Mouse (Mus musculus): ENCODE results near the gene Dnah7a. TPM values are rescaled to one million over a fixed set of nuclear protein-coding genes. Genes with fewer than 3 reads are reported as not detected.
A peak's percentile ranks its signal among the peaks of the same experiment; 100 is the strongest.
"Not testable (repeated sequence)": the region's sequence is repeated elsewhere in the genome, so short reads cannot be mapped to it uniquely, and the experiment has no call there.

Dnah7a gene
- total RNA-seq, 1 experiment, result 0.98 TPM

GRCm38 (mm10) chr1:53581326-53581725 lies 125.3 kb downstream of the Dnah7a start:
- TF ChIP-seq CHD2 (IDR thresholded peaks at IDR 0.05; ENCODE audit: low read depth, low read length), result peak; percentile 50; the same call in 1 of the 2 replicates
- H3K36me3 ChIP-seq (ENCODE audit: control insufficient read depth, insufficient read depth, low read length, poor library complexity, severe bottlenecking); in situ Hi-C loops (cut with MboI; ENCODE audit: low sequenced_read_pairs in 2 of 2, unreplicated experiment in 2 of 2); H3K4me3 ChIP-seq (ENCODE audit: insufficient read depth in 1 of 2, low read depth in 1 of 2, low read length in 2 of 2, poor library complexity in 1 of 2, severe bottlenecking in 1 of 2); H3K9ac ChIP-seq (ENCODE audit: insufficient read depth, low read depth, low read length, poor library complexity, severe bottlenecking); H3K4me1 ChIP-seq (ENCODE audit: control insufficient read depth in 2 of 2, insufficient read depth in 2 of 2, low read length in 2 of 2, poor library complexity in 1 of 2); H3K9me3 ChIP-seq (ENCODE audit: control insufficient read depth, insufficient read depth, low read depth, low read length): not testable (repeated sequence)
- DNase-seq (ENCODE audit: low read depth, low spot score), result peak; percentile 53
- H3K27ac ChIP-seq (ENCODE audit: insufficient read depth, low read depth, low read length, poor library complexity, severe bottlenecking), result peak overlapping the region; percentile 91

GRCm38 (mm10) chr1:53557918-53558317 lies 148.7 kb downstream of the Dnah7a start:
- DNase-seq (ENCODE audit: low read depth, low spot score); H3K27ac ChIP-seq (ENCODE audit: insufficient read depth, low read depth, low read length, poor library complexity, severe bottlenecking); H3K9ac ChIP-seq (ENCODE audit: insufficient read depth, low read depth, low read length, poor library complexity, severe bottlenecking); H3K4me3 ChIP-seq (ENCODE audit: insufficient read depth in 1 of 2, low read depth in 1 of 2, low read length in 2 of 2, poor library complexity in 1 of 2, severe bottlenecking in 1 of 2); in situ Hi-C loops (cut with MboI; ENCODE audit: low sequenced_read_pairs in 2 of 2, unreplicated experiment in 2 of 2); H3K36me3 ChIP-seq (ENCODE audit: control insufficient read depth, insufficient read depth, low read length, poor library complexity, severe bottlenecking); H3K4me1 ChIP-seq (ENCODE audit: control insufficient read depth in 2 of 2, insufficient read depth in 2 of 2, low read length in 2 of 2, poor library complexity in 1 of 2); H3K9me3 ChIP-seq (ENCODE audit: control insufficient read depth, insufficient read depth, low read depth, low read length): not testable (repeated sequence)

GRCm38 (mm10) chr1:53547018-53547417 lies 159.6 kb downstream of the Dnah7a start:
- H3K27ac ChIP-seq (ENCODE audit: insufficient read depth, low read depth, low read length, poor library complexity, severe bottlenecking); H3K4me1 ChIP-seq (ENCODE audit: control insufficient read depth in 2 of 2, insufficient read depth in 2 of 2, low read length in 2 of 2, poor library complexity in 1 of 2); DNase-seq (ENCODE audit: low read depth, low spot score); H3K9ac ChIP-seq (ENCODE audit: insufficient read depth, low read depth, low read length, poor library complexity, severe bottlenecking); in situ Hi-C loops (cut with MboI; ENCODE audit: low sequenced_read_pairs in 2 of 2, unreplicated experiment in 2 of 2); H3K36me3 ChIP-seq (ENCODE audit: control insufficient read depth, insufficient read depth, low read length, poor library complexity, severe bottlenecking); H3K4me3 ChIP-seq (ENCODE audit: insufficient read depth in 1 of 2, low read depth in 1 of 2, low read length in 2 of 2, poor library complexity in 1 of 2, severe bottlenecking in 1 of 2); H3K9me3 ChIP-seq (ENCODE audit: control insufficient read depth, insufficient read depth, low read depth, low read length): not testable (repeated sequence)

- in situ Hi-C loops (cut with MboI; ENCODE audit: low sequenced_read_pairs in 2 of 2, unreplicated experiment in 2 of 2); H3K36me3 ChIP-seq (ENCODE audit: control insufficient read depth, insufficient read depth, low read length, poor library complexity, severe bottlenecking); DNase-seq (ENCODE audit: low read depth, low spot score); H3K4me3 ChIP-seq (ENCODE audit: insufficient read depth in 1 of 2, low read depth in 1 of 2, low read length in 2 of 2, poor library complexity in 1 of 2, severe bottlenecking in 1 of 2); H3K9me3 ChIP-seq (ENCODE audit: control insufficient read depth, insufficient read depth, low read depth, low read length); H3K9ac ChIP-seq (ENCODE audit: insufficient read depth, low read depth, low read length, poor library complexity, severe bottlenecking); H3K4me1 ChIP-seq (ENCODE audit: control insufficient read depth in 2 of 2, insufficient read depth in 2 of 2, low read length in 2 of 2, poor library complexity in 1 of 2); H3K27ac ChIP-seq (ENCODE audit: insufficient read depth, low read depth, low read length, poor library complexity, severe bottlenecking): not testable (repeated sequence)
Observed at GRCm38 (mm10) chr1:53538356-53538755, 168.2 kb downstream of the Dnah7a start.

- H3K36me3 ChIP-seq (ENCODE audit: control insufficient read depth, insufficient read depth, low read length, poor library complexity, severe bottlenecking); H3K27ac ChIP-seq (ENCODE audit: insufficient read depth, low read depth, low read length, poor library complexity, severe bottlenecking); H3K4me3 ChIP-seq (ENCODE audit: insufficient read depth in 1 of 2, low read depth in 1 of 2, low read length in 2 of 2, poor library complexity in 1 of 2, severe bottlenecking in 1 of 2); H3K9me3 ChIP-seq (ENCODE audit: control insufficient read depth, insufficient read depth, low read depth, low read length); H3K4me1 ChIP-seq (ENCODE audit: control insufficient read depth in 2 of 2, insufficient read depth in 2 of 2, low read length in 2 of 2, poor library complexity in 1 of 2); H3K9ac ChIP-seq (ENCODE audit: insufficient read depth, low read depth, low read length, poor library complexity, severe bottlenecking); DNase-seq (ENCODE audit: low read depth, low spot score); in situ Hi-C loops (cut with MboI; ENCODE audit: low sequenced_read_pairs in 2 of 2, unreplicated experiment in 2 of 2): not testable (repeated sequence)
Observed at GRCm38 (mm10) chr1:53534826-53535225, 171.8 kb downstream of the Dnah7a start.

- H3K4me3 ChIP-seq (ENCODE audit: insufficient read depth in 1 of 2, low read depth in 1 of 2, low read length in 2 of 2, poor library complexity in 1 of 2, severe bottlenecking in 1 of 2); H3K9ac ChIP-seq (ENCODE audit: insufficient read depth, low read depth, low read length, poor library complexity, severe bottlenecking); DNase-seq (ENCODE audit: low read depth, low spot score); in situ Hi-C loops (cut with MboI; ENCODE audit: low sequenced_read_pairs in 2 of 2, unreplicated experiment in 2 of 2); H3K27ac ChIP-seq (ENCODE audit: insufficient read depth, low read depth, low read length, poor library complexity, severe bottlenecking); H3K36me3 ChIP-seq (ENCODE audit: control insufficient read depth, insufficient read depth, low read length, poor library complexity, severe bottlenecking); H3K4me1 ChIP-seq (ENCODE audit: control insufficient read depth in 2 of 2, insufficient read depth in 2 of 2, low read length in 2 of 2, poor library complexity in 1 of 2); H3K9me3 ChIP-seq (ENCODE audit: control insufficient read depth, insufficient read depth, low read depth, low read length): not testable (repeated sequence)
Observed at GRCm38 (mm10) chr1:53526021-53526420, 180.6 kb downstream of the Dnah7a start.
